Mouse (Mus musculus): ENCODE measurements at regions not wholly inside any gene's neighbourhood (a gene's known extent, or its start where the extent isn't known, plus 50 kb on each side); places are given as distances from the start of the nearest gene placed in this dataset.

DNA sequence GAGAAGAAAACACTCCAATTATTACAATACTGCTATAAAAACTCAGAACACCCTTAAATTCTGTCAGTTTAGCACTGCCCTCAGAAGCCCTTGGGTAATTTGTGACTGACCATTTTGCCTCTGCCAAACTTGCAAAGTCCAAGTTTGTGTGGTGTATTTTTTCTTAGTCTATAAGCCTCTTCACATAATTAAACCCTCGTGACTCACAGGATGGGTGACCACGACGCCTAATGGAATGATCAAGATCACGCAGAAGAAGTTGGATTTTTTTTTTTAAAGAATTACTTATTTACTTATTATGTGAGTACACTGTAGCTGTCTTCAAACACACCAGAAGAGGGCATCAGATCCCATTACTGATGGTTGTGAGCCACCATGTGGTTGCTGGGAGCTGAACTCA, 214.4 kb upstream of the Smim15 start:
- DNase-seq (ENCODE audit: low spot score) (no peak), ATAC-seq (ENCODE audit: insufficient read depth, low read depth) (no peak)
- H3K27me3 ChIP-seq (ENCODE audit: control insufficient read depth, insufficient read depth, low read length), result no peaks in the 10 kb centered on the region
- peaks cover 19% of the 10 kb centered on the region; the same call in 1 of the 2 replicates for H3K4me1 ChIP-seq (ENCODE audit: control insufficient read depth, insufficient read depth)
- H3K9me3 ChIP-seq (replicated peaks; ENCODE audit: control insufficient read depth, low read length), result no peaks in the 10 kb centered on the region
- H3K36me3 ChIP-seq (replicated peaks; ENCODE audit: control insufficient read depth, insufficient read depth, low read length), result no peaks in the 10 kb centered on the region
- no peak overlapping the region for H3K4me2 ChIP-seq (ENCODE audit: low read depth, low read length)
- no peak overlapping the region for H3K27ac ChIP-seq (ENCODE audit: low read depth)
- TF ChIP-seq EP300 (IDR thresholded peaks at IDR 0.05; ENCODE audit: low read depth) (no peak), CTCF (IDR thresholded peaks at IDR 0.05; ENCODE audit: low read depth) (peak; percentile 9; the same call in 1 of the 2 replicates)
- no peak overlapping the region for H3K4me3 ChIP-seq (ENCODE audit: low read depth, low read length)
- WGBS, result 93% methylated on average over 4 of the region's 4 CpGs
- no peak overlapping the region for H3K9ac ChIP-seq (replicated peaks; ENCODE audit: low read depth, low read length)

GRCm38 (mm10) chr13:107825636-107826035, 218.6 kb upstream of the Smim15 start:
- 72% methylated on average over 4 of the region's 4 CpGs for WGBS

DNA sequence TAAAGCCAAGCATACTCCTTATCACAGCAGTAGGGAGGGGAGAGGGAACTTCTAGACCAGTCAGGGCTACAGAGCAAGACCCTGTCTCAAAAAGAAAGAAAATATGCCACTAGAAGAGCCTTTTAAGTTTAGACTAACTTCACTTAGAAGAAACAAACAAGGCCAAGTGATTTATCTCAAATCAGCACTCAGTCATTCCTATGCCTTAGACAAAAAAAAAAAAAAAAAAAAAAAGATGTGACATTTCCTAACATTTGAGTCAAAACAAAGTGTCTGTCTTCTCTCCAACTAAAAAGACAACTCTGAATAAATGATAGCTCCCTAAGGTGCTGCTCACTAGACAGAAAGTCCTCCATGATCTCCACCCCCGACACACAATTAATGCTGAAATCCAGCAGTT, 220.9 kb upstream of the Smim15 start:
- 80% methylated on average over 1 of the region's 1 CpGs for WGBS
- Histone ChIP-seq H3K4me3 (ENCODE audit: low read depth, low read length) (no peak overlapping the region), H3K4me2 (ENCODE audit: low read depth, low read length) (no peak overlapping the region), H3K4me1 (ENCODE audit: control insufficient read depth, insufficient read depth) (0 out of 2 replicates have a peak, but pooled peaks cover 7% of the 10 kb centered on the region), H3K36me3 (replicated peaks; ENCODE audit: control insufficient read depth, insufficient read depth, low read length) (no peaks in the 10 kb centered on the region), H3K9me3 (replicated peaks; ENCODE audit: control insufficient read depth, low read length) (no peaks in the 10 kb centered on the region), H3K27ac (ENCODE audit: low read depth) (no peak overlapping the region), H3K9ac (replicated peaks; ENCODE audit: low read depth, low read length) (no peak overlapping the region), H3K27me3 (ENCODE audit: control insufficient read depth, insufficient read depth, low read length) (no peaks in the 10 kb centered on the region)
- ATAC-seq (ENCODE audit: insufficient read depth, low read depth) (no peak), DNase-seq (ENCODE audit: low spot score) (no peak)
- TF ChIP-seq CTCF (IDR thresholded peaks at IDR 0.05; ENCODE audit: low read depth) (no peak), EP300 (IDR thresholded peaks at IDR 0.05; ENCODE audit: low read depth) (no peak)

More at GRCm38 (mm10) chr13:107825636-107826035, 218.6 kb upstream of the Smim15 start:
- Histone ChIP-seq H3K4me3 (ENCODE audit: low read depth, low read length) (no peak overlapping the region), H3K9ac (replicated peaks; ENCODE audit: low read depth, low read length) (no peak overlapping the region), H3K27me3 (ENCODE audit: control insufficient read depth, insufficient read depth, low read length) (no peaks in the 10 kb centered on the region), H3K27ac (ENCODE audit: low read depth) (no peak overlapping the region), H3K9me3 (replicated peaks; ENCODE audit: control insufficient read depth, low read length) (no peaks in the 10 kb centered on the region), H3K36me3 (replicated peaks; ENCODE audit: control insufficient read depth, insufficient read depth, low read length) (no peaks in the 10 kb centered on the region), H3K4me2 (ENCODE audit: low read depth, low read length) (no peak overlapping the region), H3K4me1 (ENCODE audit: control insufficient read depth, insufficient read depth) (peaks cover 9% of the 10 kb centered on the region; the same call in 1 of the 2 replicates)
- no peak for ATAC-seq (ENCODE audit: insufficient read depth, low read depth)
- DNase-seq (ENCODE audit: low spot score), result no peak
- no peak for TF ChIP-seq CTCF (IDR thresholded peaks at IDR 0.05; ENCODE audit: low read depth)
- no peak for TF ChIP-seq EP300 (IDR thresholded peaks at IDR 0.05; ENCODE audit: low read depth)

DNA sequence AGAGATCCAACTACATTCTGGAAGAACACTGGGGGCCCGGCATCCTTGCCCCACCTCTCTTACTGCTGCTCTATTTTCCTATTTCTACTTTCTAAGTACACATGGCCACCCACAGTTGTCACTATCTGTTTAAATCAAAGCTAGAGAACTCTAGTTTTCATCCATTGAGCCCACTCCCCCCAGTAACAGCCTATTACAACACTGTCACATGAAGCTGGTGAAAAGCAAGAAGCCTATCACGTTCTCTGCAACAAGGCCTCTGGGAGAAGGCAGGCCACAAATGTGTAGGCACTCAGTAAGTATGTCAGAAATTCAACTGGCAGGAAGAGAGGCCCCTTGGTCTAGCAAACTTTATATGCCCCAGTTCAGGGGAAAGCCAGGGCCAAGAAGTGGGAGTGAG, 222.0 kb upstream of the Smim15 start:
- TF ChIP-seq EP300 (IDR thresholded peaks at IDR 0.05; ENCODE audit: low read depth), result no peak
- no peak for TF ChIP-seq CTCF (IDR thresholded peaks at IDR 0.05; ENCODE audit: low read depth)
- Histone ChIP-seq H3K4me2 (ENCODE audit: low read depth, low read length) (no peak overlapping the region), H3K27ac (ENCODE audit: low read depth) (no peak overlapping the region), H3K4me3 (ENCODE audit: low read depth, low read length) (no peak overlapping the region), H3K9me3 (replicated peaks; ENCODE audit: control insufficient read depth, low read length) (no peaks in the 10 kb centered on the region), H3K4me1 (ENCODE audit: control insufficient read depth, insufficient read depth) (0 out of 2 replicates have a peak, but pooled peaks cover 7% of the 10 kb centered on the region), H3K27me3 (ENCODE audit: control insufficient read depth, insufficient read depth, low read length) (no peaks in the 10 kb centered on the region), H3K36me3 (replicated peaks; ENCODE audit: control insufficient read depth, insufficient read depth, low read length) (no peaks in the 10 kb centered on the region), H3K9ac (replicated peaks; ENCODE audit: low read depth, low read length) (no peak overlapping the region)
- DNase-seq (ENCODE audit: low spot score) (no peak), ATAC-seq (ENCODE audit: insufficient read depth, low read depth) (no peak)
- WGBS, result 53% methylated on average over 2 of the region's 2 CpGs

- no peaks in the 10 kb centered on the region for H3K9me3 ChIP-seq (replicated peaks; ENCODE audit: control insufficient read depth, low read length)
- H3K4me2 ChIP-seq (ENCODE audit: low read depth, low read length), result no peak overlapping the region
- DNase-seq (ENCODE audit: low spot score), result no peak
- no peak for ATAC-seq (ENCODE audit: insufficient read depth, low read depth)
- H3K27ac ChIP-seq (ENCODE audit: low read depth), result no peak overlapping the region
- H3K27me3 ChIP-seq (ENCODE audit: control insufficient read depth, insufficient read depth, low read length), result no peaks in the 10 kb centered on the region
- 53% methylated on average over 9 of the region's 9 CpGs for WGBS
- H3K36me3 ChIP-seq (replicated peaks; ENCODE audit: control insufficient read depth, insufficient read depth, low read length), result no peaks in the 10 kb centered on the region; the same call in 1 of the 2 replicates
- H3K4me1 ChIP-seq (ENCODE audit: control insufficient read depth, insufficient read depth), result 0 out of 2 replicates have a peak, but pooled peaks cover 5% of the 10 kb centered on the region
- H3K4me3 ChIP-seq (ENCODE audit: low read depth, low read length), result no peak overlapping the region
- TF ChIP-seq EP300 (IDR thresholded peaks at IDR 0.05; ENCODE audit: low read depth) (no peak), CTCF (IDR thresholded peaks at IDR 0.05; ENCODE audit: low read depth) (no peak)
- no peak overlapping the region for H3K9ac ChIP-seq (replicated peaks; ENCODE audit: low read depth, low read length)
Measured at GRCm38 (mm10) chr13:107813562-107814161, 230.6 kb upstream of the Smim15 start.

DNA sequence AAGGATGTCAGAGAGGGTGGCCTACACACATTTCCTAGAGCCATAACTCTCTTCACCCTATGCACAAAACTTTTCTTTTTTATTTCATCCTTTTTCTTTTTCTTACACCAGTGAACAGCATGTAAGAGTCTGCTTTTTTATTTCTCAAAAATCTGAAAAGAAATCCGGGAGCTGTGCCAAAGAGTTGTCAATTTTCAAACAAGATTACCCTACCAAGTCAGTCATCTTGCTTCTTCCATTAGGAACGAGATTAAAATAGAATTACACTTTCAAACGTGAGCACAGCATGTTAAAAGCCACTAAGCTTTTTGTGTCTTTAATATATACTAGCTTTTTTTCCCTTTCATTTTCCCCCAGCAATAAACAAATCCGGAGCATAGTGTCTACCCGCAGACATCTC, 232.2 kb upstream of the Smim15 start:
- no peaks in the 10 kb centered on the region for H3K9me3 ChIP-seq (replicated peaks; ENCODE audit: control insufficient read depth, low read length)
- H3K4me1 ChIP-seq (ENCODE audit: control insufficient read depth, insufficient read depth), result 0 out of 2 replicates have a peak, but pooled peaks cover 5% of the 10 kb centered on the region
- whole genome bisulfite sequencing, result 48% methylated on average over 5 of the region's 5 CpGs
- no peak for TF ChIP-seq CTCF (IDR thresholded peaks at IDR 0.05; ENCODE audit: low read depth)
- ATAC-seq (ENCODE audit: insufficient read depth, low read depth) (no peak), DNase-seq (ENCODE audit: low spot score) (no peak)
- no peaks in the 10 kb centered on the region; the same call in 1 of the 2 replicates for H3K36me3 ChIP-seq (replicated peaks; ENCODE audit: control insufficient read depth, insufficient read depth, low read length)
- no peak overlapping the region for H3K4me2 ChIP-seq (ENCODE audit: low read depth, low read length)
- no peaks in the 10 kb centered on the region for H3K27me3 ChIP-seq (ENCODE audit: control insufficient read depth, insufficient read depth, low read length)
- H3K9ac ChIP-seq (replicated peaks; ENCODE audit: low read depth, low read length), result no peak overlapping the region
- no peak overlapping the region for H3K4me3 ChIP-seq (ENCODE audit: low read depth, low read length)
- no peak overlapping the region for H3K27ac ChIP-seq (ENCODE audit: low read depth)
